Mouse (Mus musculus): ENCODE results near the gene Lxn. TPM values are rescaled to one million over a fixed set of nuclear protein-coding genes. Genes with fewer than 3 reads are reported as not detected.

Lxn gene
- polyA plus RNA-seq, 1 experiment from 2014 or later = 218 TPM

- 94% methylated on average over 21 of the region's 21 CpGs for WGBS
- Histone ChIP-seq H3K4me1 (no peaks in the 10 kb centered on the region), H3K4me3 (no peak overlapping the region), H3K27me3 (replicated peaks) (no peaks in the 10 kb centered on the region), H3K9me3 (no peaks in the 10 kb centered on the region), H3K9ac (no peak overlapping the region), H3K27ac (no peak overlapping the region), H3K36me3 (peaks cover 75% of the 10 kb centered on the region), H3K4me2 (replicated peaks) (no peak overlapping the region)
- ATAC-seq (ENCODE audit: low FRiP score, low read depth) = no peak
These were observed 14.1 kb downstream of the Lxn start for GRCm38 (mm10) chr3:67449660-67450059.

DNA sequence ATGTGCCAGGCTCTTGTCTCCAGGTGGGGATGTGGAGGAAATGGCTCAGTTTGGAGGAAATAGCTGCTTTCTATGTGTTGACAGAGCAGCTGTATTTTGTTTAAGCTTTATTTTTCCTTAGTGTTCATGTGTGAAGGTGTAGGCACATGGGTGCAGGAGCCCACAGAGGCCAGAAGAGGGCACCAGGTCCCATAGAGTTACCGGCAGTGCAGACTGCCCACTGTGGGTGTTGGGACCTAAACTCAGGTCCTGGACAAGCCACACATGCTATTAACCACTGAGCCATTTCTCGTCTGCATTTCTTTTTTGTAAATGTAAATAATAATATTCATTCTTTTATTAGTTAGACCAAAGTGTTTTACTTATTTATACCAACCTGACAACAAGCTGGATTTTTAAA, 16.6 kb downstream of the Lxn start:
- Histone ChIP-seq H3K9ac (no peak overlapping the region), H3K4me2 (replicated peaks) (no peak overlapping the region), H3K27ac (no peak overlapping the region), H3K27me3 (replicated peaks) (no peaks in the 10 kb centered on the region), H3K4me1 (no peaks in the 10 kb centered on the region), H3K9me3 (no peaks in the 10 kb centered on the region), H3K4me3 (no peak overlapping the region), H3K36me3 (peaks cover 69% of the 10 kb centered on the region)
- 91% methylated on average over 2 of the region's 2 CpGs for WGBS
- ATAC-seq (ENCODE audit: low FRiP score, low read depth) = no peak

DNA sequence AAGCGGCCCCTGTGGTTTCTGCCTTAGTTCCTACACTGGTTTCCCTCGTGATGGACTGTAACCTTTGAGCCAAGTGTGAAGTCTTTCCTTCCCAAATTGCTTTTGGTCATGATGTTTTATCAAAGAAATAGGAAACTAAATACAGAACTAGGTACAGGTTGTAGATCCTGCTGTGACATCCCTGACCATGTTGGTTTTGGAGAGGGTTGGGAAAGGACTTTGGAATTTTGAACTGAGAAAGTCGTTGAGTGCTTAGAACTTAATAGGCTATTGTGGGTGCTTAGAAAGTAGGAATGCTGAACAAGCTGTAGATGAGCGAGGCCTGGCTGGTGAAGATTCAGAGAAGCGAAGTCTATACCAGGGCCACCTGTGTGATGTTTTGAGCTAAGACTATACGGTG, 29.7 kb downstream of the Lxn start:
- no peak for ATAC-seq (ENCODE audit: low FRiP score, low read depth)
- peaks cover 9% of the 10 kb centered on the region for H3K4me1 ChIP-seq
- no peak overlapping the region for H3K4me2 ChIP-seq (replicated peaks)
- H3K9ac ChIP-seq = no peak overlapping the region
- H3K27me3 ChIP-seq (replicated peaks) = no peaks in the 10 kb centered on the region
- peaks cover 52% of the 10 kb centered on the region for H3K36me3 ChIP-seq
- H3K4me3 ChIP-seq = no peak overlapping the region
- WGBS = 93% methylated on average over 6 of the region's 6 CpGs
- no peak overlapping the region for H3K27ac ChIP-seq
- no peaks in the 10 kb centered on the region for H3K9me3 ChIP-seq

DNA sequence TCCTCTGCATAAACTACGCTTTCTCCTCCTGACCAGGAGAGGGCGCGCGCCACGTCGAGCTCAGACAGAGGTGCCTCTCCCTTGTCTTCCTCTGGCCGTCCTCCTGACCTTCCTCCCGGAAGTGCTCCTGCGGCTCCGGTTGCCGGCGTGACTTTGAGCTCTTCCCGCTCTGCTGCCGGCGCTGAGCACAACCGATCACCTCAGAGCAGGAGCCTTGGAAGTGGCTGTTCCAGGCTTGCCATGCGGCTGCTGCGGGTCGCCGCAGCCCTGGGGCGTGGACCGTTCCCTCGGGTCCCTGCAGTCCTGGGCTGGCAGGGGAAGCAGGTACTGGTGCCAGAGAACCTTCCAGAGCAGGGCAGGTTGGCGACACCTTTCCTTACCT, 33.7 kb downstream of the Lxn start, which contains the start of gene Gfm1:
Gene Gfm1 (plus strand): TSS at position 98 of the 382 bp plus-strand sequence.
- H3K9me3 ChIP-seq = peaks cover 12% of the 10 kb centered on the region
- H3K4me1 ChIP-seq = peaks cover 9% of the 10 kb centered on the region
- no peaks in the 10 kb centered on the region for H3K27me3 ChIP-seq (replicated peaks)
- H3K4me3 ChIP-seq = peak within 1 kb of the TSS; percentile 84
- no peak within 1 kb of the TSS for H3K27ac ChIP-seq
- peaks cover 21% of the 10 kb centered on the region for H3K36me3 ChIP-seq
- peak within 1 kb of the TSS; percentile 90 for H3K4me2 ChIP-seq (replicated peaks)
- peak; percentile 95 for ATAC-seq (ENCODE audit: low FRiP score, low read depth)
- under 1% methylated on average over 24 of the region's 24 CpGs for WGBS
- H3K9ac ChIP-seq = peak within 1 kb of the TSS; percentile 77

GRCm38 (mm10) chr3:67429338-67429998, 34.3 kb downstream of the Lxn start:
- Histone ChIP-seq H3K4me2 (replicated peaks) (peak overlapping the region; percentile 90), H3K36me3 (peaks cover 19% of the 10 kb centered on the region), H3K9me3 (peaks cover 12% of the 10 kb centered on the region), H3K9ac (0 out of 2 replicates have a peak overlapping the region, but pooled peaks have one; percentile 77), H3K27ac (no peak overlapping the region), H3K4me1 (peaks cover 9% of the 10 kb centered on the region), H3K4me3 (peak overlapping the region; percentile 84; the same call in 1 of the 2 replicates), H3K27me3 (replicated peaks) (no peaks in the 10 kb centered on the region)
- peak; percentile 76 for ATAC-seq (ENCODE audit: low FRiP score, low read depth)
- WGBS = 37% methylated on average over 8 of the region's 8 CpGs

Other genes with a start within 250 kb of the Lxn start
- gene Mlf1, start 89.8 kb downstream of the Lxn start, polyA plus RNA-seq (2016; fragmentation: Nextera tagmentation; extraction: Ambion mirVana) = 17.6 and 19.5 TPM in 2 replicates
- gene Gm17402, start 88.8 kb downstream of the Lxn start, polyA plus RNA-seq (2016; fragmentation: Nextera tagmentation; extraction: Ambion mirVana) = not detected in 2 replicates
- gene Gfm1, start 33.8 kb downstream of the Lxn start, polyA plus RNA-seq (2016; fragmentation: Nextera tagmentation; extraction: Ambion mirVana) = 37.3 and 40.1 TPM in 2 replicates
- gene Rarres1, start 51.6 kb upstream of the Lxn start, polyA plus RNA-seq (2016; fragmentation: Nextera tagmentation; extraction: Ambion mirVana) = 1.4 and 1.8 TPM in 2 replicates
- 53.5 and 53.9 TPM in 2 replicates for gene Mfsd1, start 118.8 kb upstream of the Lxn start, polyA plus RNA-seq (2016; fragmentation: Nextera tagmentation; extraction: Ambion mirVana)

Measured in neural tube, embryonic 12.5 days (tissue).